ENCODE assay signal across 9 mouse cellular contexts in genomic region chr19:43388017-43388904, GRCm38 (mm10). TPM values are rescaled to one million over a fixed set of nuclear protein-coding genes. Genes with fewer than 3 reads are reported as not detected.
DNase-seq lines count a peak whose midpoint lies in the region; ATAC-seq and TF ChIP-seq lines count a peak whose summit lies in the region.
"Had no signal": no experiment of that assay in that cellular context is flagged by ENCODE, and none has a peak within 500 bp of the region (broad histone marks: within the 10 kb centered on the region; RNA-seq: fewer than 3 reads in every experiment).

TSS of gene Hpse2 (minus strand) at chr19:43388355.

- H3K4me2 ChIP-seq in kidney, postnatal 0 days (ENCODE audit: low read length) = peak within 1 kb of the TSS; percentile 53; the same call in 1 of the 2 replicates
- H3K4me2 ChIP-seq in intestine, embryonic 16.5 days (ENCODE audit: low read depth, low read length) = peak within 1 kb of the TSS; percentile 56

- TF ChIP-seq POLR2A in embryonic fibroblast, embryonic 13.5 days (IDR thresholded peaks at IDR 0.05; ENCODE audit: low read depth, low read length) = no peak

- peaks cover 49% of the 10 kb centered on the region for H3K27me3 ChIP-seq in kidney, postnatal 0 days (ENCODE audit: insufficient read depth, low read length)
- H3K27me3 ChIP-seq in intestine, embryonic 16.5 days (replicated peaks; ENCODE audit: control insufficient read depth, insufficient read depth, low read length) = peaks cover 25% of the 10 kb centered on the region

- no peak for ATAC-seq in kidney, postnatal 0 days (replicated peaks; ENCODE audit: low FRiP score, low read depth)
- ATAC-seq in intestine, embryonic 16.5 days = 0 out of 2 replicates have a peak, but pooled peaks have one; percentile 28

- H3K27ac ChIP-seq in kidney, postnatal 0 days = no peak within 1 kb of the TSS
- H3K27ac ChIP-seq in embryonic fibroblast, embryonic 13.5 days (ENCODE audit: insufficient read depth, low read length) = no peak within 1 kb of the TSS
- peak within 1 kb of the TSS; percentile 65 for H3K27ac ChIP-seq in intestine, embryonic 16.5 days (ENCODE audit: low read length)

- TF ChIP-seq CTCF in kidney, postnatal 0 days (IDR thresholded peaks at IDR 0.05; ENCODE audit: low read depth) = no peak
- no peak for TF ChIP-seq CTCF in embryonic fibroblast, embryonic 13.5 days (IDR thresholded peaks at IDR 0.05; ENCODE audit: borderline replicate concordance, insufficient read depth, low read length)

- DNase-seq in kidney, postnatal 0 days (ENCODE audit: low spot score) = peak; percentile 21
- no peak for DNase-seq in kidney, postnatal 25 days
- DNase-seq in retina, embryonic 14.5 days (ENCODE audit: low spot score) = peak; percentile 12
- no peak for DNase-seq in cerebellum, adult 8-10 months
- no peak for DNase-seq in spleen, adult 12 weeks (ENCODE audit: low spot score)
- DNase-seq in right cerebral cortex, postnatal 10 days (ENCODE audit: low spot score in 2 of 2) = no peak
- DNase-seq: thymus, postnatal 14 days had no signal

- H3K4me3 ChIP-seq in kidney, postnatal 0 days (replicated peaks; ENCODE audit: low read depth, low read length) = no peak within 1 kb of the TSS
- peak within 1 kb of the TSS; percentile 20 for H3K4me3 ChIP-seq in embryonic fibroblast, embryonic 13.5 days (ENCODE audit: insufficient read depth, low read length)
- H3K4me3 ChIP-seq in intestine, embryonic 16.5 days (ENCODE audit: low read length) = peak within 1 kb of the TSS; percentile 52

- H3K4me1 ChIP-seq in kidney, postnatal 0 days (replicated peaks; ENCODE audit: insufficient read depth, low read length) = peaks cover 4% of the 10 kb centered on the region; the same call in 1 of the 2 replicates
- H3K4me1 ChIP-seq in embryonic fibroblast, embryonic 13.5 days (ENCODE audit: control insufficient read depth, insufficient read depth, low read length) = no peaks in the 10 kb centered on the region; the same call in 1 of the 2 replicates
- H3K4me1 ChIP-seq in intestine, embryonic 16.5 days (ENCODE audit: control insufficient read depth, insufficient read depth, low read length) = peaks cover 4% of the 10 kb centered on the region; the same call in 1 of the 2 replicates

- 3% methylated on average over 18 of the region's 18 CpGs for WGBS in kidney, postnatal 0 days
- WGBS in intestine, embryonic 16.5 days = 3% methylated on average over 18 of the region's 18 CpGs

- no peaks in the 10 kb centered on the region for H3K9me3 ChIP-seq in kidney, postnatal 0 days (replicated peaks; ENCODE audit: low read length)
- no peaks in the 10 kb centered on the region for H3K9me3 ChIP-seq in intestine, embryonic 16.5 days (ENCODE audit: control insufficient read depth, low read length)

- no peaks in the 10 kb centered on the region for H3K36me3 ChIP-seq in kidney, postnatal 0 days (ENCODE audit: insufficient read depth, low read length)
- no peaks in the 10 kb centered on the region for H3K36me3 ChIP-seq in intestine, embryonic 16.5 days (ENCODE audit: control insufficient read depth, insufficient read depth, low read length)

- no peak within 1 kb of the TSS for H3K9ac ChIP-seq in kidney, postnatal 0 days (ENCODE audit: low read depth, low read length)
- H3K9ac ChIP-seq in intestine, embryonic 16.5 days (ENCODE audit: low read depth, low read length) = peak within 1 kb of the TSS; percentile 71

RNA-seq across cellular contexts. Expression of gene Hpse2, which starts in this region (rescaled TPM):
- polyA plus RNA-seq in kidney, postnatal 0 days (2015; fragmentation: Nextera tagmentation; extraction: Ambion mirVana) = 0.08 and 0.15 TPM in 2 replicates
- 0.18 and 1.6 TPM in 2 replicates for polyA plus RNA-seq in embryonic fibroblast, embryonic 13.5 days (2011; ENCODE audit: insufficient read length, low read depth, missing spikeins)
- 14.1 and 14.2 TPM in 2 replicates for polyA plus RNA-seq in intestine, embryonic 16.5 days (2015; fragmentation: Nextera tagmentation; extraction: Ambion mirVana)

Comparison
In these comparisons a context has a peak if more than half of its experiments do, and no peak if none do; other contexts are left out.
1. Peak in DNase-seq and H3K4me2 ChIP-seq in kidney, postnatal 0 days; RNA of the gene not detected or under 1 TPM.